Mouse (Mus musculus): ENCODE data around the gene Cpxm2. TPM values are rescaled to one million over a fixed set of nuclear protein-coding genes. Genes with fewer than 3 reads are reported as not detected.

The Cpxm2 gene
- total RNA-seq, 2 experiments from 2014 or later = not detected

GRCm38 (mm10) chr7:132145227-132145800, 9.2 kb downstream of the Cpxm2 start:
- ATAC-seq (replicated peaks; ENCODE audit: poor library complexity) = no peak

- ATAC-seq (replicated peaks; ENCODE audit: poor library complexity) = no peak
Observed at GRCm38 (mm10) chr7:132128687-132129086, 25.9 kb downstream of the Cpxm2 start.

- ATAC-seq (replicated peaks; ENCODE audit: poor library complexity) = no peak
Observed at GRCm38 (mm10) chr7:132124948-132125347, 29.6 kb downstream of the Cpxm2 start.

- no peak for ATAC-seq (replicated peaks; ENCODE audit: poor library complexity)
Observed at GRCm38 (mm10) chr7:132123211-132123610, 31.3 kb downstream of the Cpxm2 start.

GRCm38 (mm10) chr7:132119817-132120216, 34.7 kb downstream of the Cpxm2 start:
- no peak for ATAC-seq (replicated peaks; ENCODE audit: poor library complexity)

GRCm38 (mm10) chr7:132111770-132112169, 42.8 kb downstream of the Cpxm2 start:
- ATAC-seq (replicated peaks; ENCODE audit: poor library complexity) = no peak

- ATAC-seq (replicated peaks; ENCODE audit: poor library complexity) = no peak
Observed at GRCm38 (mm10) chr7:132110308-132110707, 44.2 kb downstream of the Cpxm2 start.

GRCm38 (mm10) chr7:132106891-132107290, 47.6 kb downstream of the Cpxm2 start:
- ATAC-seq (replicated peaks; ENCODE audit: poor library complexity) = no peak

GRCm38 (mm10) chr7:132105326-132105725, 49.2 kb downstream of the Cpxm2 start:
- no peak for ATAC-seq (replicated peaks; ENCODE audit: poor library complexity)

GRCm38 (mm10) chr7:132098441-132098840, 56.1 kb downstream of the Cpxm2 start:
- no peak for ATAC-seq (replicated peaks; ENCODE audit: poor library complexity)

GRCm38 (mm10) chr7:132094666-132095065, 59.9 kb downstream of the Cpxm2 start:
- ATAC-seq (replicated peaks; ENCODE audit: poor library complexity) = no peak

- ATAC-seq (replicated peaks; ENCODE audit: poor library complexity) = no peak
Observed at GRCm38 (mm10) chr7:132091551-132091950, 63.0 kb downstream of the Cpxm2 start.

GRCm38 (mm10) chr7:132088606-132089005, 65.9 kb downstream of the Cpxm2 start:
- no peak for ATAC-seq (replicated peaks; ENCODE audit: poor library complexity)

GRCm38 (mm10) chr7:132088181-132088580, 66.4 kb downstream of the Cpxm2 start:
- ATAC-seq (replicated peaks; ENCODE audit: poor library complexity) = no peak

- no peak for ATAC-seq (replicated peaks; ENCODE audit: poor library complexity)
Observed at GRCm38 (mm10) chr7:132075825-132076224, 78.7 kb downstream of the Cpxm2 start.

GRCm38 (mm10) chr7:132074503-132074902, 80.0 kb downstream of the Cpxm2 start:
- no peak for ATAC-seq (replicated peaks; ENCODE audit: poor library complexity)

GRCm38 (mm10) chr7:132070877-132071625, 83.5 kb downstream of the Cpxm2 start:
- ATAC-seq (replicated peaks; ENCODE audit: poor library complexity) = no peak

GRCm38 (mm10) chr7:132067951-132068350, 86.6 kb downstream of the Cpxm2 start:
- no peak for ATAC-seq (replicated peaks; ENCODE audit: poor library complexity)

GRCm38 (mm10) chr7:132067511-132067910, 87.0 kb downstream of the Cpxm2 start:
- no peak for ATAC-seq (replicated peaks; ENCODE audit: poor library complexity)

- ATAC-seq (replicated peaks; ENCODE audit: poor library complexity) = no peak
Observed at GRCm38 (mm10) chr7:132060116-132060515, 94.4 kb downstream of the Cpxm2 start.

- no peak for ATAC-seq (replicated peaks; ENCODE audit: poor library complexity)
Observed at GRCm38 (mm10) chr7:132056565-132056964, 98.0 kb downstream of the Cpxm2 start.

GRCm38 (mm10) chr7:132046662-132047061, 107.9 kb downstream of the Cpxm2 start:
- ATAC-seq (replicated peaks; ENCODE audit: poor library complexity) = no peak

Data from megakaryocyte progenitor cell, adult 5-6 weeks (primary cell).